Mouse (Mus musculus) urinary bladder, postnatal 36 days (tissue): ENCODE results near the gene Mllt11.
A peak's percentile ranks its signal among the peaks of the same experiment; 100 is the strongest.
"Not testable (repeated sequence)": the region's sequence is repeated elsewhere in the genome, so short reads cannot be mapped to it uniquely, and the experiment has no call there.

ENCODE experiments used
- DNase-seq, 2 experiments: peaks; one replicate each; pipeline ENCODE4 v3.0.0; 2022; ENCODE audit warnings: low spot score in 2 of 2, mixed read lengths in 1 of 2

Gene Mllt11

DNA sequence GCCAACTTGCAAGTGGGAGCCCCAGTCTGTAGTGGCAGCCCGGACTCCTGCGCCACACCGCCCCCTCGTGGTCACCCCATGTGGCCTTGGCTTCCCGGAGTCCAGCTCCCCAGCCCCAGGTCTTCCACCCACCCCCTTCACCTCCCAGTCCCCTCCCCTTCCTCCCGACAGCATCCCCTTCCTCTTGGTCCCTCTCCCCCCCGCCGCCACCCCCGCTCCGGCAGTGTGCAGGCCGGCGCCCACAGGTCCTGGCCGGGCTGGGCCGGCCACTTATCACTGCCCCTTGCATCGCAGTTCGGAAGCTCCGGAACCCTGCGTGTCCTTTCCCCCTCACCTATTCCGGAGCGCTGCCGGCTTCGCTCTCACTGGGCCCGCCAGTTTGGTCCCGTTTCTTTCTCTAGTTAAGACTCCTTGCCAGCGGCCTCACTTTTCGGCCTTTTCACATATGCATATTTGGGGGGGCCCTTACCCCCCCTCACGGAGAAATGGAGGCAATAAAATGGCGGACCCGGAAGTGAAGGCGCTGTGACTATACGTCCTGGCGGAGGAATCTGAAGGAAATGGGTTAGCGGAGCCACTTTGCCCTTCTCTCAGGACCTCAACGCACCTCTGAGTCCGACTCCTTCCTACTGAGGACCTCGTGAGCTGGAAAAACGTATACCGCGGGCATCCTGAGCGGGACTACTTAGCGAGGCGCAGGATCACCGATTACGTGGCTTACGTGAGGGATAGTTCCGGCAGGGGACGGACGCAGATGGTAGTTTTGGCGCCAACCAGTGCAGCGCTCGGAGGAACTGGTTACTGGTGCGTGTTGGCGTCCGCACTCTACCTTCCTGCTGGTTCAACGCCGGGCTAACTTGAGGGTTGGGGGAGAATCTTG lies 14.5 kb downstream of the Mllt11 start, which contains the start of gene Gabpb2:
Gabpb2 (minus strand) TSS at position 662 of the 880 bp plus-strand sequence.
- DNase-seq: peak; percentile 93 to 95

DNA sequence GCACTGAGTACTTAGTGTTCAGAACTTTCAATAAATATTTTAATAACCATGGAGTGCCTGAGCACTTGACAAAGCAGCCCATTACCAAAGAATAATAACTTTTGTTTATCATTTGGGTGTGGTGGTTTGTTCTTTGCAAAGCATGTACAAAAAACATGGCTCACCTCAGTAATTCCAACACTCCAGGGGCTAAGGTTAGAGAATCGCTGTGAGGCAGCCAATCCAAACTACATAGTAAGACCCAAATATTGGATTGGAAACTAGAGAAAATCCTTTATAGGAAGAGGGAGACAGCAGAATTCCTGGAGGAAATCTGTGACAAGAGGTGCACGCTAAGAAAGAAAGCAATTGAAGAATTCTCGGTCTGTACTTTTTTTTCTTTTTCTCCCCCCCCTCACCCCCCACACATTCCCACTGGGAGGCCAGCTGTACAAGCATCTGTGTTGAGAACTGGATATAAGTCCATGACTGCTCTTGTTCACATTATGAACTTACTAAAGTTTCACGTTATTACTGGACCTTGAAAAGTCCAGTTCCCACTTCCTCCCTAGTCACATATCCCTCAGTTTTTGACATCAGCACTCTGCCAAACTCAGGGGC lies 15.2 kb downstream of the Mllt11 start:
- DNase-seq: no peak

DNA sequence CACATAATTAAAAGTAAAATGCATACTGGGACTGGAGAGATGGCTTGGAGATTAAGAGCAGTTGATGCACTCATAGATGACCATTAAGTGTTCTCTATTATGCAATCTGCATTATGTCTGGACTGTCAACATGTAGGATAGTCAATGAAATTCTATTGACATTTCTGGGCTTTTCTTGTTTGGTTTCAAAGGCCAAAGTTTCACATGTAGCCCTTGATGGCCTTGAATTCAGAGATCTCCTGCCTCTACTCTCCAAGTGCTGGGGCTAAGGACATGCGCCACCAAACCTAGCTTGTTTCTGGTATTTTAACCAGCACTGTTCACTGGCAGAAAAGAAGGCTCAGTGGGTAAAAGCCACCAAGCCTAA lies 18.4 kb downstream of the Mllt11 start:
- DNase-seq: no peak

DNA sequence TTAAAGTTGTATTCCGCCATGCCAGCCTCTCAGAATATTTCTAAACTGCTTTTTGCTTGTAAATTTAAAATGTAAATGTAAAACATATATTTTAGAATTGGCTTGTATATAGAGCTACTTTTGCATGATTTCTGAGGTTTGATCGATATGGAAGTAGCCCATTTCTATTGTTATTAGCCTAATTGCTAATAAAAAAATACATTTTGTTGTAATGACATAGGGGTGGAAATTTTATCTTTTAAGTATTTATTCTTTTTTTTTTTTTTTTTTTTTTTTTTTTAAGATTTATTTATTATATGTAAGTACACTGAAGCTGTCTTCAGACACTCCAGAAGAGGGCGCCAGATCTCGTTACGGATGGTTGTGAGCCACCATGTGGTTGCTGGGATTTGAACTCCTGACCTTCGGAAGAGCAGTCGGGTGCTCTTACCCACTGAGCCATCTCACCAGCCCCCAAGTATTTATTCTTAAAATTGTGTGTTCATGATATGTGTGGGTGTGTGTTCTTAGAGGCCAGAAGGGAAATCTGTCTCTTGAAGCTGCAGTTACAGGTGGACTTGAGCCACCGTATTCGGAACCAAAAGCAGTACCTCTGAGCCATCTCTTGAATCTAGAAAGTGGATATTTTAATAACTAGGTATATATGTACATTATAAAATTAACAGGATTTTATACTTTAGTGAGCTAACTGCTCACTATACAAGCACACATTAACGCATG lies 18.9 kb downstream of the Mllt11 start:
- DNase-seq: not testable (repeated sequence)

DNA sequence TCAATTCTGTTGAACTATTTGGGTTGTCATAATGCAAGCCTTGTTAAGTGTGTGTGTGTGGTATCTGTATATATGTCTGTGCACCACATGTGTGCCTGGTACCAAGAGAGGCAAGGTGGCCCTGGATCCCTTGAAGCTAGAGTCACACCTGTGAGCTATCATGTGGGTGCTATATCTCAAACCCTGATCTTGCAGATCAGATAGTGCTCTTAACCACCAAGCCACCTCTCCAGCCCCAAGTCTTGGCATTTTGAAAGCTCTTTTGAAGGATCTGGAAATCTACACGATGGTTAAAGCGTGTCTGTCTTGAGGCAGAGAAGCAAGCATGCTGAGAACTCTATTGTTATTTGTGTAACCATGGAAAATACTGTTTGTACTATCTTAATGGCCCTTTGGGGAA lies 21.4 kb downstream of the Mllt11 start:
- DNase-seq: no peak

DNA sequence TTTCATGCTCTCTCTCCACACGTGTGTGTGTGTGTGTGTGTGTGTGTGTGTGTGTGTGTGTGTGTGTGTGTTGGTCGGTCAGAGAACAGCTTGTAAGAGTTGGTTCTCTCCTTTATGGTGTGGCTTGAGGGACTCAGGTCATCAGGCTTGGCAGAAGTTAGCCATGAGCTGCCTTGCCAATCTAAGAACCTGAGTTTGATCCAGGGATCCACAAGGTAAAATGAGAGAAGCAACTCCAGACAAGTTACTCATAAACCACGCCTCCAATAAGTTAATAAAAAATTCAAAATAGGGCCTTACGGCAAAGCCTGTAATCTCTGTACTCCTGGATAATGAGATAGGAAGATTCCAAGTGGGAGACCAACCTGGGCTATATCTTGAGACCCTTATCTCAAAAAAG lies 23.7 kb downstream of the Mllt11 start:
- no peak for DNase-seq

DNA sequence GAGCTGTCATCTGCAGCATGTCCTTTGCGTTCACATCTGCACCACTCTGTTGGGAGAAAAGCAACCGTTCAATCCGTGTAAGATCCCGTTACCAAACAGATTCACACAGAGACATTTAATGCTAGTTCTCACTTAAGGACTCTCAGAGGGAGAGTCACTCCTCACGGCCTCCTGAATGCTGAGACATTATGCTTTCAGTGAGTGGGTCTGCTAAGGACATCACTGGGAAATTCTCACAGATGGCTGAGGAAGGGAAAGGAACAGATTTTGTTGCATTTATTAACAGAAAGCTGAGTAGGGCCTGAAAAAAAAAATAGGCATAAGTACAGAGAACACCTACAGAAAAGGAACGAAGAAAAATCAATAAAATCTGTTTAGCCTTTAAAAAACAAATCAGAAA lies 28.1 kb downstream of the Mllt11 start:
- DNase-seq: no peak

DNA sequence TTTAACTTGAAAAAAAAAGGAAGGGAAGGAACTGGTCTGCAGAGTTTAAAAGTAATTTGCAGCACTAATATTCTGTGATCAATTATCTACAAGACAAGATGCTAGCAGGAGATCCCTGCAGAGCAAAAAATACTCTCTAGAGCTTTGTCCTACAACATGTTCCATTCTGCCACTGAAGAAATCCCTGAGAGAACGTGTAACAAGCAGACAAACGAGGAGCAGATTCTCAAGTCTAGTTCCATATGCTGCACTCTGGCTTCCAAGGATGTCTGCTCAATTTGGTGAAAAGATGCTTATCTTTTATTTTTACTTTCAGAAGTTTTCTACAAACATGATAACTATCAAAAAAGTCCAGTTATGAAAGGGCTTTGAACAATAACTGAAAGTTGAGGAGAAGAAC lies 31.4 kb downstream of the Mllt11 start:
- no peak for DNase-seq

DNA sequence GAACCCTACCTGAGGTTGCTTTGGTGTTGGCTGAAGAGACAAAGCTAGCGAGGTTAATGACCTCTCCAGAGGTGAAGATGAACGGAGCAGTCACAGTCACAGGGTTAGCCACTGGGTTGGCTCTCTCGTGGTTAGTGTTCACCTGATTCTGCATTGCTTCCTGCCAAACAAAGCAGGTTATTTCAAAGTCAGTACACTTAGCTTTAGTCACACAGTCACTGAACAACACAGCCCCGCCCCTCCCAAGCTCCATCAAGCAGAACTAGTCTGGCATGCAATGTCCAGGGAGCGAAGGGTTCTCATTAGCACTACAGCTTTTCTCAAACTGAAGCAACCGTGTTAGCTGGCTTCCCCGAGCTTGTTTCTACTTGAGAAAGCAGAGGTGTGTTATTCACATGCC lies 31.8 kb downstream of the Mllt11 start:
- DNase-seq: peak; percentile 42 to 60

DNA sequence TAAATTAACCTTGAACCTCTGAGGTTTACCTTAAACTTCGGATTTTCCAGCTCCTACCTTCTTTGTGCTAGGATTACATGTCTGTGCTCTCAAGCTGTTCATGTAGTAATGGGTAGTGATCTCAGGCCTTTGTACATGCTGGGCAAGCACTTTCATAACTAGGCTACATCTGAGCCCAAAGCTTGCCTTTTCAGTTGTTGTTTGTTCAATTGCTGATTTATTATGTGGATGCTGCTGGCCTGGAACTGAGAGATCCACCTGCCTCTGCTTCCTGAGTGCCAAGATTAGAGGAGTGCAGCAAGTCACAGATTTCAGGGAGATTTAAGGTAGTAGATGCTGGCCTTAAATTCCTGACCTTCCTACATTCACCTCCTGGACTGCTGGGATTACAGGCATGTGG lies 32.9 kb downstream of the Mllt11 start:
- no peak for DNase-seq

DNA sequence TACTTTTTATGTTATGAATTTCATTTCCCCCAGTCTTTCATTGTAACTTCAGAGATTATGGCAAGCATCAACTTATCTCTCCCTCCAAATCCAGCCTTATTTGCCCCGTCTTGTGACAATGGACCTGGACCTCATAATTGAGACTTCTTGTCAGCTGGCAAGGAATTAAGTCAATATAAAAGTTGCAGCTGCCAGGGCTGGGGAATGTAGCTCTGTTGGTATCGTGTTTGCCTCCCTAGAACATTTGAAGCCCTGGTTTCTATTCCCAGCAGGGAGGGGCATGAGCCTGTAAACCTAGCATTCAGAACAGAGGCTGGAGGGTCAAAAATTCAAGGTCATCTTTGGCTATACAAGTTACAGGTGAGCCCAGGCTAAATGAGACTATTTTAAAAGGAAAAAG lies 36.2 kb downstream of the Mllt11 start:
- no peak for DNase-seq

DNA sequence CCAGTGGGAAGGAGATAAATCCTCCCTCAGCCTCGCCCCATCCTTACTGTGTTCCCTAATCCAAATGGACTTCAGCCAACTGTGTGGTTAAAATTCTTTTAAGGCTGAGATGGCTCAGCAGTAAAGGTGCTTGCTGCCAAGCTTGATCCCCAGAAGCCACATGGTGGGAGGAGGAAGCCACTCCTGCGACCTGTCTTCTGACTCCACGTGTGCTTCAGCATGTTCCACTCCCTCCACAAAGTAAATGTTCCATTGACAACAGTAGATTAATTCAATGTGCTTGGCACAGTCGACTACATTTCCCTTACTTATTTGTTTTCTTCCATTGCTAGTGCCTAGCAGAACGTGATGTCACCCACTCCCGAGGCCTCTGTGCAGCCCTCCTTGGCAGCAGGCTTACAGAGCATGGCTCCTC lies 37.2 kb downstream of the Mllt11 start:
- no peak for DNase-seq

DNA sequence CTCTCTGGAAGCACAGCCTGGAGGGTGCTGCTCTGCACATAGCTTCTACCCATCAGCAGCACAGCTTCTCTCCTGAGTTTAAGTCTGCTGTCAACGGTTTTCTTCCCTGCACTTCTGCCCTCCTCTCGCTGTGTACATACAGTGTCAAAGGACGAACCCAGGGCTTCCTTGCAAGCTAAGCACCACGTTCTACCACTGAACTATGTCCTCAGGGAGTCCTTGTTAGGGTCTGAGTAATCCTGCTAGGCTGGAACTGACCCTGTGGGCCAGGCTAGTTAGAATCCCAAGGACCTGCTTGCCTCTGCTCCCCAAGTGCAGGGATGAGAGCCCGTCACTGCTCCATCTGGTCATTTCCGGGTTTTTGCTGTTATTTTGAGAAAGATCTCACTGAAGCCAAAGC lies 45.1 kb downstream of the Mllt11 start:
- DNase-seq: no peak

DNA sequence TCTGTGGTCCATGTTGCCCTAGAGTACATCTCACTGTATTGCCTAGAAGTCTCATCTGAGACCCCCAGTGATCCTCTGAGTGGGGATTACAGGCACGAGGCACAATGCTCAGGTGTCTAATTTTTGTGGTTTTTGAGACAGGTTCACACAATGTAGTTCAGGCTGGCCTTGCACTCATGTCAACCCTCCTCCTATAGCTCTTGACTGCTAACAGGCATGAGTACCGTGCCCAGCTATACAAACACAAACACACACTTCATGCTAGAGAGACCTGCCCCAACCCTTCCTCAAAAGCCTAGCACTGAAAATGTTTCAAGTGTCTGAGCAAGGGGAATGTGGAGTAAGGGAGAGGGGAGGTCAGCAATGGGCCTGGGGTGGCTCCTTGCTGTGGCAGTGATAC lies 45.9 kb downstream of the Mllt11 start:
- DNase-seq: no peak

DNA sequence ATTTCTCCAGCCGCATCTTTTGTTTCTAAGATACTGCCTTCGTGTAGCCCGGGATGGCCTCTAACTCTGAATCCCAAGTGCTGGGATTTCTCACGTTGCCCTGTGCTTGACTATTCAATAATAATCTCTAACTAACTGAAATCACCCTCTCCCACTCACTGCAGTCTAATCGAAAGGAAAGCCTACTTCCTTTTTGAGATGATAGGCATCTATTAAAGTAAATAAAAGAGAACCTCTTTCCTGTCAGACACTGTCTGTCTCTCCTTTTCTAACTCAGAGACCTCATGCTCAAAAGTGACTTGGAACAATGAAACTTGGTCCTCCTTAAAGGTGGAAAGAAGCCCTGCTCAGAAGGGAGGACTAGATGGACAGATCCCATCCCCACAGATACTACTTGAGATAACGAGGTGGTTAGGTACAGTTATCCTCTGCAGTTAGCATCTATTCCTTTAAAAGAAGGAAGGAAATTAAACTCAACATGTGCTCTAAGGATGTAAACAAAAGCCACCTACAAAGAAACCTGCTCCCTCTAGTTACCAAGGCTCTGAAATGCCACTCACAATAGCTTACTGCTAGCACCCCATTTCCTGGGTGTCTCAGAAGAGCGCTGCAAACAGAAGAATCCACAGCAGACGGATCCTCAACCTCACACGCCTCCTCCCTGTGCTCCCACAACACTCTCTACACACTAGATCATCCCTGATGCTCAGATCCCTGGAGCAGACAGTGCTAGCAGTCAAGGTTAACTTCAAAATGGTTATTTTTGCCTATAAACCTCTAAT lies 47.0 kb downstream of the Mllt11 start:
- no peak for DNase-seq

DNA sequence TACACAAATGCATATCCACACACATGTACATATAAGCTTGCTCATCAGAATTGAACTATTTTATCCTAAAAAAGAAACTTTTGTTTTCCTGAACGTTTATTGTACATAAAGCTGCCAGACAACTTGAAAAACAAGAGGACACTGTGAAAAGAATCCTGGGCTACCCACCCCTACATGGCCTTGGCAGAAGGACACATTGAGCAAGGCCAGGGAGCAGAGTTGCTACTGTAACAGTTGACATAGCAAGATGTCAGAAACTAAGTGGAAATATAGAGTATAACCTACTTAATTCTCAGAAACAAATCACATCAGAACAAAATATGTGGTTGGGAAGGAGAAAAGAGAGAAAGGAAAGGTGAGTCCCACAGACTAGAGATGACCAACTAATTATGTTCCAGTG lies 50.1 kb downstream of the Mllt11 start:
- DNase-seq: no peak

DNA sequence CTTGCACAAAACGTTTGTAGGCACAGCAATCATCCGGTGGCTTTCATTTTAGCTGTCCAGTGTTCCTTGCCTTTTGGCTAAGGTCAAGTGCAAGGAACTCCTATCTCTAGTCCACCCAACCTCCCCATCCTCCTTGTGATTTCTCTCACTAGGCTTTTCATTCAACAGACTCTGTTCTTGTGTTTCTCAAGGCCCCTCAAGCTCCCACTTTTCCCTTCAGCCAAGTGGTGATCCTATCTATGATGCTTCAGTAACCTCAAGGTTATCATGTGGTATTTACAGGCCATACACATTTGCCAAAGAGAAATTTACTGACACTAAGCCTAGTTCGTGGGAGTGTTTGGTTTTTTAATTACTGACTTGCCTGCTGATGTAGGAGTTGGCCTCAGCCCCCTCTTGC lies 52.1 kb downstream of the Mllt11 start:
- DNase-seq: no peak

DNA sequence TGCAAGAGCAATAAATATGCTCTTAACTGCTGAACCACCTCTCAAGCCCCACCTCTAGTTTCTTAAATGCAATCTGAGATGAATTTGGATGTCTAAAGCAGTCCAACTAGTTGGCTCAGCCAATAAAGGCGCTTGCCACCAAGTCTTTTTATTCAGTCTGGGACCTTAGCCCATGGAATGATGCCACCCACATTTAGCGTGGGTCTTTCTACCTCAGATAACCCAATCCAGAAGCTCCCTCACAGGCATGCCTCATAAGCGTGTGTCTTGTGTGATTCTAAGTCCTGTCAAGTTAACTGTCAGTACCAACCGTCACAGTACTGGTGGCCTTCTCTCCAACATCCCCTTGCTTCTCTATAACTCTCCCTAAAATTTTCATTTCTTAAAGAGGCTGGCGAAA lies 53.0 kb downstream of the Mllt11 start:
- DNase-seq: no peak

DNA sequence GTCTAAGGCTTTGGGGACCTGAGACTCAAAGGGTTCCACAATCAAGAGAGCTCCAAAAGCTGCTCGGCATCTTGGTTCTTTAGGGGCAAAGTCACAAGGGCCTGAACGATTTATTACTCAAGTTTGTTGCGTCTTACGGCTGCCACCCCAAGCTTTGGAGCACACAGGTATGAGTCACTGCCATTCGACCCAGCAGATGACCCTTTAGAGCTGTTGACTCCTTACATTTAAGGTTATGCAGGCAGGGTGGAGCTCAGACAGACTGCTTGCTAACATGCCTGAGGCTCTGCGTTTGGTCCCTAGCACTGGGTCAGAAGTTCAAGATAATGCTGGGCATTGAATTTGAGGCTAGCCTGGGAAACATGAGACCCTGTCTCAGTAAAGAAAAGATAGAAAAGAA lies 54.4 kb downstream of the Mllt11 start:
- DNase-seq: no peak

DNA sequence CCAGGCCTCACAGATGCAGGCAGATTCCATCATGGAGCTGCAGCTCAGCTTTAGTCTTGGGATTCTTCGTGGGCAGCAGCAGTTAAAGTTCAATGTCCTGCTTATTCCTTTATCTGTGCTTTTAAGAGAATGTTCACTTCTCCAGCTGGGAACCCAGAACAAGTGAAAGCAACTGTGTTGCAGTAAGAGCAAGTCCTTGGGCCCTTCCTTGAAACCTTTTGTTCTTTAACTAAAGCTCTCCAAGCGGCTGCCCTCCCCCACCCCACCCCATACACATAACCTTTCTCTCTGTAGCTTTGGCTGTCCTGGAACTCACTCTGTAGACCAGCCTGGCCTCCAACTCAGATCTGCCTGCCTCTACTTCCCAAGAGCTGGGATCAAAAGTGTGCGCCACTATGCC lies 55.5 kb downstream of the Mllt11 start:
- DNase-seq: no peak

DNA sequence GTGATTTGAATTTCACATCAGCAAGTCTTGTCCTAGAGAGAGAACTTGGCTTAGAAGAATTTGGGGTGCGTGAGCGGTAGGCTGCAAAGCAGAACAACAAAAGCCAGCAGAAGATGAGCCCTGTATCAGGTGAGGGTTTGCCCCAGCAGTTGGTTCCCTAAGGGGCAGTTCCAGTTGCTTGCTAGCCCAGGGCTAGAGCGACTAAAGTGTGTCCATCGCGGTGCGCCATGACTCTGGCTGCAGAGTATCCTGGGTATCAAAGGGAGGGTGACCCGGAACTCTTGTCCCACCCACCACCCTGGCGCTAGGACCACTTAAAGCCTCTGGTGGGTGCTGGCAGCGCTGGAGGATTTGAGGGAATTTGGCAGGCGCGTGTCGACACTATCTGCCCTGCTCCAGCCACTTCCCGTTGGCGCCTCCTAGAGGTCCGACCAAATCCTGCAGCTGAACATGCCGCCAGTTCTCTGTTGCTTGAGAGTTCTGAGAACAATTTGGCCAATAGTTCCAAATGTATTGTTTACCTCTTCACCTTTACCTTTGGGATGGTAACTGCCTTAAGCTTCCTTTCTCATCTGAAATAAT lies 57.9 kb downstream of the Mllt11 start:
- peak; percentile 81 for DNase-seq
